Mouse (Mus musculus) gastrocnemius, postnatal 14 days (tissue): ENCODE data around the gene Sp2. TPM values are rescaled to one million over a fixed set of nuclear protein-coding genes. Genes with fewer than 3 reads are reported as not detected.
A peak's percentile ranks its signal among the peaks of the same experiment; 100 is the strongest.

Experiments used
- DNase-seq: peaks from one replicate; pipeline ENCODE4 v3.0.0; 2021; ENCODE audit warnings: mixed read lengths
- intact Hi-C: fragments of 180-260 bp; cut with DNase I; formaldehyde crosslinking; loops from one replicate; pipeline ENCODE4 v1.15.1; 2025; ENCODE audit warnings: low total_unique reads
- total RNA-seq, 2 experiments: library from RNA; stranded (reverse); gene quantifications; 2 replicates each; pipeline ENCODE4 v1.2.3; 2021

Sp2 gene
- total RNA-seq, 2 experiments from 2014 or later, result 13.1 to 13.6 TPM

DNA sequence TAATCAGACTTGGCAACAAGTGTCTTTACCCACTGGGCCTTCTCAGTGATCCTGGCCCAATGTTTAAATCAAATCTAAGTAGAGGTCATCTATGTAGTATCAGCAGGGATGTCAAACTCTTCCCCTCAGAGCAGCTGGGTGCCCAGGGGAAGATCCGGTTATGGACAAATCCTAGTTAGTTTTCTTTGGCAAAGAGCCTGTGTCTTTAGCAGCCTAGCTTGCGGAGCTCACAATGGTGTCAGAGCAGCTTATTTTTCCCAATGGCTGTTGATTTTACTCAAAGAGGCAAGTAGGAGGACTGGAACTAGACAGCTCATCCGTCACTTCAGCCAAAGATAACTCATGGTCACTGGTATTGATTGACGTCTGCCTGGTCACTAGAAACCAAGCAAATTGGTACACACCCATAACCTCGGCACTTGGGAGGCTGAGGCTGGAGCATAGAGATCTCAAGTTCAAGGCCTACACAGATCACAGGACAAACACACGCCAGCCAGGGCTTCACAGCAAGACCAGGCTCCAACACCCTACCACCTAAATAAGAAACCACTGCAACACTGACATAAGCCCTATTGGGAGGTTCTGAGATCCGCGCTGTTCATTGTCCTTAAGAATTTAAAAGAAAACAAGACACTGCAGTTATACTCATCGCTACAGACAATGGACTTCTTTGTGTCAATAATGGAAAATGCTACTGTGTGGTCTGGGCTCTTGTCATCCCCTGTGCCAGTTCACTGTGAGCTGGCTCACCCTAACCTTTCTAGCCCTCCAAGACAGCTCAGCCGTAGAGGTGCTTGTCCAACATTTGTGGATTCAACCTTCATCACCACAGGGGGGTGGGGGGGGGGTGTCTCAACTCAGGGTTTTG lies 7.0 kb downstream of the Sp2 start:
- DNase-seq, result no peak
- intact Hi-C loops, result no loop called here

GRCm38 (mm10) chr11:96974813-96975212 lies 7.9 kb downstream of the Sp2 start:
- DNase-seq, result no peak
- intact Hi-C loops, result no loop called here

DNA sequence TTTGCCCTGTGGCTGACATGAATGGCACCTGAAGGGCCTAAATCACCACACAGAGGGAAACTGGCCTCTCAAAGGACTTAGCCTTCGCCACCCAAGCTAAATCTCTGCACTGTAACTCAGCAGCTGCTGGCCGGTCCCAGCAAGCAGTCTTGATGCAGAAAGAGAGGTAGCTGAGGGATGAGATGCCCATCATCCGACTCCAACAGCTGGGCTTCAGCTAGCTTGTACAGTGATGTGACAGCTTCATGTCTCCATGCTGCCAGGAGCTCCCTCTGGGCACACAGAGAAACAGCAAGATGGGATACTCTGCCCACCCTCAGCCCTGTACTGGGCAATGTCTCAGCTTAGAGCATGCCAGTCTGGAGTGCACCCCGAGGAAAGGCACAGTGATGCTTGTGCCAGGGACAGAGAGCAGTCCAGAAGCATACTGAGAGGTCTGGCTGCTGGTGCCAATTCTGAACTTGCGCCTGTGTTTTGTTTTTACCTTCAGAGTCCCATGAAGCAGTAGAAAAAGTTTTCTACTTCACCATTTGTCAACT lies 9.3 kb downstream of the Sp2 start:
- peak; percentile 54 for DNase-seq
- intact Hi-C loops, result no loop called here

- intact Hi-C loops, result no loop called here
- no peak for DNase-seq
Measured at GRCm38 (mm10) chr11:96972906-96973305, 9.9 kb downstream of the Sp2 start.

DNA sequence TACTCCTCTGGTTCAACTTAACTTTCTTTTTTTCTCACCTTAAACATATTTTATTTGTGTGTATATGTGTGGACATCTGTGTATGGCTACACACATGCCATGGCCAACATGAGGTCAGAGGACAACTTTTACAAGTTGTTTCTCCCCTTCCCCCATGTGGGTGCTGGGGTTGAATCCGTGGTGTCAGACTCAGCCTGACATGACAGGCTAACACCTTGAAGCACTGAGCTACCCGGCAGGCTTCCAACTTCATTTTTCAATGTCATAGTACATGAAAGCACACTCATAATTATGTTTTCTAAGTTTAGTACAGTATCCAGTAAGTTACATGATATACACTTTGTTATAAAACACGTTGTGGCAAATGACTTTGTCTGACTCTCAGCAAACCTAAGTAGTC lies 12.4 kb downstream of the Sp2 start:
- intact Hi-C loops, result no loop called here

GRCm38 (mm10) chr11:96969746-96970145 lies 13.0 kb downstream of the Sp2 start:
- intact Hi-C loops, result no loop called here
- peak; percentile 82 for DNase-seq

More for the DNA sequence above, 12.4 kb downstream of the Sp2 start:
- no peak for DNase-seq

- no peak for DNase-seq
- intact Hi-C loops, result no loop called here
Measured at GRCm38 (mm10) chr11:96969280-96969722, 13.5 kb downstream of the Sp2 start.

DNA sequence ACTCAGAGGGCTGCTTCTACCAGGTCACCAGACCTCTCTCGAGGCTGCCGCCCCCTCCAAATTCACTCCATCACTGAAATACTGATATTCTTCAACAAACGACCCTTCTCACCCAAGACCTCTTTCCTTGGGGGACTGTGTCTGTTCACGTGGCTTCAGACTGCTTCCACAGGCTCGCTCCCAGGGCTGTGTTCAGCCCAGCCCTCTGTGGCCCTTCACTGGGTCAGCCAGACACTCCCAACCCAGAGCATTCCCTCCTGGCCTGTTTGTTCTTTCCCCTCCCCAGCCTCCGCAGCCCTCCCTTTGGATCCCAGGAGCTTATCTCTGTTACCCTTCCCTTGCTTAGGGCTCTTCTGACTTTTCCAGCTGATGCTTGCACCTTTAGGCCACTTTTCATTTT lies 14.3 kb downstream of the Sp2 start:
- intact Hi-C loops, result no loop called here
- DNase-seq, result peak; percentile 54

DNA sequence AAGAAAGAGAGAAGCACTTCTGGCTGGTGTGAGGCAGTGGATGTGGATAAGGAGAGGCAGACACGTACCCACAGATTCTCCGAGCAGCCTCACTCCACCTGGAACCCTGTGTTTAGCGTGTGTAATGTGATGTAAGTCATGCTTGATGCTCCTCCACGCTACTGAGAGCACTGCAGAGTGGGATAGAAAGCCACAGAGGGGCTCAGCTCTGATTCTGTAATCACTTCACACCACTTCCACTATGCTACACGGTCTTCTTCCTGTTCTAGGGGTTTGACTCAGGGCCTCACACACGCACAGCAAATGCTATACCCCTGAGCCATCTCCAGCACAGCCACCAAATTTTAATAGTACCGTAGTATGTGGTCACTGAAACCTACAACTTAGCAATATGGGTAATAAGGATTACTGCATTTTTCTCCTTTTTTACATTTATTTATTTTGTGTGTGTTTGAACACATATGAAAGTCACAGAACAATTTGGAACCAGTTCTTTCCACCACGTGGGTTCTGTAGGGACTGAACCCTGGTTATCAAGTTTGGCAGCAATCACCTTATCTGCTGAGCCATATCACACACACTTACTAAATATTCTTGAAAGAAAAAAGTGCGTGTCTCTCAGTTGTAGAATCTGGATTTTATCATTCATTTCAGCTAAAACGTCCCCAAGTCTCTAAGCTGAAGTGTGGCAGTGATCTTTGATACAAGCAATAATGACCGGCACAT lies 15.1 kb downstream of the Sp2 start:
- no peak for DNase-seq
- intact Hi-C loops, result no loop called here

DNA sequence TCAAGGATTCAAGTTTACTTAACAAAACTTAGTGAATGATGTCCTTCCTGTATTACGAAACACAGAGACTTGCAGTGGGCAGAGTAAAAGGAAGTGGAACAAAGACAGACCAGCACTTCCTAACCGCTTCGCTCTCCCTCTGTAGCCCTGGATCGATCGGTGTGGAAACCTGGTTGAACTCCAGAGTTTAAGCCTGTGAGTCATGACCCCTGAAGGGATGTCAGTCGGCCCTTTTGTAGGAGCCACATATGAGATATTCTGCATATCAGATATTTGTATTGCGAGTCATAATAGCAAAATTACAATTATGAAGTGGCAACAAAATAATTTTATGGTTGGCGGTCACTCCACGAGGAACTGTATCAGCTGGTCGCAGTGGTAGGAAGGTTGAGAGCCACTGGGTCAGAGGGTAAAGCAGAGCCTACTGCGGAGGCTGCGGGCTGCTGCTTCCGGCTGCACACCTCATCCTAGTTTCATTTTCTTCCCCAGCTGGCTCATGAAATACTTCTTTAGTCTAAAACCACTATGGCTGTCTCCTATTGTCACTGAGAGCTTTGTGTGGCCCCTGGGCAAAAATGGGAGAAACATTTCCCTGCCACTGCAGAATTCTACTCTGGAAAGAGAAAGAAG lies 15.7 kb downstream of the Sp2 start:
- intact Hi-C loops, result no loop called here
- DNase-seq, result no peak

DNA sequence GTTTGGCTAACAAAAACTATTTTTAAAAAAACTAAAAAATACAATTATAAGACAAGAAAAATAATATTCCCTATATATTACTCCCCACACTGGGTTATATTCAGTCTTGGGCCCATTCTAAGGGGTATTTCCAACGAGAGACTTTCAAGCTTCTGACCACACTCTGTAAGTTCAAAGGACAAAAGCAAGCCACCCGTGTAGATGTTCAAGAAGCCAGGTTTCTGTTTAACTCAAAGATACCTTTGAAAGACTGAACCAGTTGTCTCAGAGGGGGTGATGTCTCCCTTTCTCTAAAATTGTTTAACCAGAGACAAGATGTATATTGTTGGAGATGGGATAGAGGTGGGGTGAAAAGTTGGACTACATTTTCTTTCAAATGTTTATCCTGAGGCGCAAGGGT lies 16.6 kb downstream of the Sp2 start:
- DNase-seq, result no peak
- intact Hi-C loops, result no loop called here

DNA sequence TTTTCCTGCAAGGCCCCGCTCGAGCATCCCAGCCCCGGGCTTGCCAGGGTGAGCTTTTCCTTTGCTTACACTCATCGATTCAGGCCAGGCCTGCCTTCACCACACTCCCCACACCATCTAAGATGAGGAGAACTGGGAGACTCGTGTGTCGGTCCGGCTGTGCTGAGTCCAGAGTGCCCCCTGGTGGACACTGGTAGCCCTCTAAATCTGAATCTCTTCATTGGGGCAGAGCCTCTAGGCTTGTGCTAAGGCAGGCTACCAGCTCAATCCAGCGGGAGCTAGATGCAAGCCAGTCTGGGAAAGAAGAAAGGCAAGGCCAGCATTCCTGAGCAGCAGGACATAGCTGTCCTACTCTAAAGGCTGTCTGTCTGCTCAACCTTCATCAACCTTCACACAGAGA lies 19.2 kb downstream of the Sp2 start:
- DNase-seq, result peak; percentile 92
- intact Hi-C loops, result loop anchor here (5.0 kb wide), 1 partner anchor 46 kb away; the partner anchor contains the start of gene Cdk5rap3

- no peak for DNase-seq
- intact Hi-C loops, result no loop called here
Measured at GRCm38 (mm10) chr11:96957061-96957805, 25.5 kb downstream of the Sp2 start.

- intact Hi-C loops, result no loop called here
Measured at GRCm38 (mm10) chr11:96956009-96956724, 26.6 kb downstream of the Sp2 start.

DNA sequence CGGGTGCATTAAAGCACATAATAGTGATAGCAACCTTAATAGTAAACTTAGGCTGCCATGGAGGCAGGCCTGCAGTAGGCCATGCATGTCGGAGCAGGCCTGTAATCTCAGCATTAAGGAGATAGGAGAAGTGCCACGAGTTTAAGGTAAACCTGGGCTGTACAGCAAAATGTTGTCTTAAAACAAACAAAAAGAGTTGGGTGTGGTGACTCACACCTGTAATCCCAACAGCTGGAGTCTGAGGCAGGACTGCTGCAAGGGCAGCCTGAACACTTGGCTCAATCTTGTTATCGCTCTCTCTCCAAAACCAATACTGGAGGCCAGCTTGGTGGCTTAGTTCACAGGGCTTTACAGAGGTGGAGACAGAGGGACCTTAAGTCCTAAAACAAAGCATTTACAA lies 27.7 kb downstream of the Sp2 start:
- DNase-seq, result no peak
- intact Hi-C loops, result no loop called here

More at GRCm38 (mm10) chr11:96956009-96956724, 26.6 kb downstream of the Sp2 start:
- peak; percentile 74 for DNase-seq

DNA sequence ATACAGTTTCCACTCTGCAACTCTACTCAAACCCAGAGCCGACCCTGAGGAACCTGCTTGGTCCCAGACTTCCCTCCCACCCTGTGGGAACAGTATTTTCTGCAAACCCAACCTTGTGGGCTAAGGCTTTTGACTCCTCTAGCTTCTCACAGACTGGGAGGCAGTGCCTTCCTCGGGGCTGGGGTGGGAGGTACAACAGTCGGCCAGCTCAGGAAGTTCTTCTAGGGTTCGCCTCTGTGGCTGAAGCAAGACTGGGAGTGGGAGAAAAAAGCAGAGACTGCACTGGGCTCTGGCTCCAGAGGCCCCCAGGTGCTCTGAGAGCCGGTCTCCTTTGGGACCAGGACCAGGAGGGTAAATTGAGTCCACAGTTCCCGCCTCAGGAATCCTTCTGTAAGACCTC lies 29.9 kb downstream of the Sp2 start:
- no peak for DNase-seq
- intact Hi-C loops, result no loop called here

GRCm38 (mm10) chr11:96952426-96952825 lies 30.3 kb downstream of the Sp2 start:
- intact Hi-C loops, result no loop called here

DNA sequence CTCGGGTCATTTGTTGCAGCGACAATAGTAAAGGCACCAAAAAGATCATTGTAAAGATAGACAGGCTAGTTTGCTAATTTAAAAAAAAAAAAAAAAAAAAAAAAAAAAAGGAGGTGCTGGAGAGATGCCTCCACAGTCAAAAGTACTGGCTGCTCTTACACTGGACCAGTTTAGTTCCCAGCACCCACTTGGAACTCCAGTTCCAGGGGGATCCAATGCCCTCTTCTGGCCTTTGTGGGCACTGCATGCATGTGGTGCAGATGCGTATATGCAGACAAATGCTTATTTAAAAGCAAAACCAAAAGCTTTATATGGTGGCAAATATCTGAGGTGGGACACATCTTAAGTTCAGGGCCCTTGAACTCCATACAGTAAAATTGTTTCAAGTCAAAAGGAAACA lies 32.0 kb downstream of the Sp2 start:
- intact Hi-C loops, result no loop called here
- DNase-seq, result no peak

More at GRCm38 (mm10) chr11:96952426-96952825, 30.3 kb downstream of the Sp2 start:
- no peak for DNase-seq

GRCm38 (mm10) chr11:96947849-96948248 lies 34.9 kb downstream of the Sp2 start:
- intact Hi-C loops, result no loop called here
- no peak for DNase-seq
